Mouse (Mus musculus): ENCODE results near the gene Slc12a1. TPM values are rescaled to one million over a fixed set of nuclear protein-coding genes. Genes with fewer than 3 reads are reported as not detected.
"Not testable (repeated sequence)": the region's sequence is repeated elsewhere in the genome, so short reads cannot be mapped to it uniquely, and the experiment has no call there.

Gene Slc12a1
- under 1 TPM; 0.07 to 0.16 TPM for total RNA-seq (2021)
- long read RNA-seq, experiment 1, result 0 reads
- long read RNA-seq, experiment 2, result 0 reads

GRCm38 (mm10) chr2:125152388-125152787, at the start of gene Slc12a1:
Gene Slc12a1 (plus strand): TSS chr2:125152505.
- intact Hi-C loops (cut with DNase I), result no loop called here
- TF ChIP-seq CTCF (IDR thresholded peaks at IDR 0.05), result no peak
- no peak for DNase-seq (ENCODE audit: extremely low spot score in 1 of 2, low spot score in 2 of 2)
- H3K4me3 ChIP-seq, result no peak within 1 kb of the TSS
- H3K27ac ChIP-seq, result no peak within 1 kb of the TSS

- H3K27ac ChIP-seq; H3K4me3 ChIP-seq; DNase-seq (ENCODE audit: extremely low spot score in 1 of 2, low spot score in 2 of 2); intact Hi-C loops (cut with DNase I): not testable (repeated sequence)
Observed at GRCm38 (mm10) chr2:125104491-125104890, 47.8 kb upstream of the Slc12a1 start.

GRCm38 (mm10) chr2:125106536-125106935, 45.8 kb upstream of the Slc12a1 start:
- intact Hi-C loops (cut with DNase I); DNase-seq (ENCODE audit: extremely low spot score in 1 of 2, low spot score in 2 of 2); H3K27ac ChIP-seq; H3K4me3 ChIP-seq: not testable (repeated sequence)

- H3K4me3 ChIP-seq, result no peak overlapping the region
- TF ChIP-seq CTCF (IDR thresholded peaks at IDR 0.05), result no peak
- H3K27ac ChIP-seq, result peak overlapping the region; percentile 64
- intact Hi-C loops (cut with DNase I), result no loop called here
- no peak for DNase-seq (ENCODE audit: extremely low spot score in 1 of 2, low spot score in 2 of 2)
Observed at GRCm38 (mm10) chr2:125119381-125120110, 32.8 kb upstream of the Slc12a1 start.

GRCm38 (mm10) chr2:125122288-125122623, 30.0 kb upstream of the Slc12a1 start:
- Histone ChIP-seq H3K27ac (peak overlapping the region; percentile 75), H3K4me3 (peak overlapping the region; percentile 61)
- DNase-seq (ENCODE audit: extremely low spot score in 1 of 2, low spot score in 2 of 2), result no peak
- TF ChIP-seq CTCF (IDR thresholded peaks at IDR 0.05), result no peak
- intact Hi-C loops (cut with DNase I), result loop anchor here (2.0 kb wide), 1 partner anchor 15 kb away; the partner anchor contains the start of gene Ctxn2

GRCm38 (mm10) chr2:125122624-125123476, 29.5 kb upstream of the Slc12a1 start:
- TF ChIP-seq CTCF (IDR thresholded peaks at IDR 0.05), result no peak
- DNase-seq (ENCODE audit: extremely low spot score in 1 of 2, low spot score in 2 of 2), result peak; percentile 59 to 66
- H3K27ac ChIP-seq, result peak overlapping the region; percentile 75
- peak overlapping the region; percentile 61 for H3K4me3 ChIP-seq
- intact Hi-C loops (cut with DNase I), result loop anchor here (2.0 kb wide), 1 partner anchor 14 kb away; the partner anchor contains the start of gene Ctxn2

GRCm38 (mm10) chr2:125123477-125123852, 28.8 kb upstream of the Slc12a1 start, which contains the start of gene Myef2:
Gene Myef2 (minus strand): TSS chr2:125123661.
- peak within 1 kb of the TSS; percentile 75 for H3K27ac ChIP-seq
- TF ChIP-seq CTCF (IDR thresholded peaks at IDR 0.05), result no peak
- peak; percentile 83 to 84 for DNase-seq (ENCODE audit: extremely low spot score in 1 of 2, low spot score in 2 of 2)
- intact Hi-C loops (cut with DNase I), result loop anchor here (2.0 kb wide), 1 partner anchor 13 kb away; the partner anchor contains the start of gene Ctxn2
- H3K4me3 ChIP-seq, result peak within 1 kb of the TSS; percentile 61

GRCm38 (mm10) chr2:125125824-125126223, 26.5 kb upstream of the Slc12a1 start:
- H3K27ac ChIP-seq, result no peak overlapping the region
- intact Hi-C loops (cut with DNase I), result no loop called here
- H3K4me3 ChIP-seq, result no peak overlapping the region
- no peak for DNase-seq (ENCODE audit: extremely low spot score in 1 of 2, low spot score in 2 of 2)
- no peak for TF ChIP-seq CTCF (IDR thresholded peaks at IDR 0.05)

GRCm38 (mm10) chr2:125126792-125127191, 25.5 kb upstream of the Slc12a1 start:
- Histone ChIP-seq H3K27ac (no peak overlapping the region), H3K4me3 (no peak overlapping the region)
- TF ChIP-seq CTCF (IDR thresholded peaks at IDR 0.05), result no peak
- no peak for DNase-seq (ENCODE audit: extremely low spot score in 1 of 2, low spot score in 2 of 2)
- intact Hi-C loops (cut with DNase I), result no loop called here

- no peak for TF ChIP-seq CTCF (IDR thresholded peaks at IDR 0.05)
- intact Hi-C loops (cut with DNase I), result no loop called here
- no peak for DNase-seq (ENCODE audit: extremely low spot score in 1 of 2, low spot score in 2 of 2)
- Histone ChIP-seq H3K4me3 (no peak overlapping the region), H3K27ac (no peak overlapping the region)
Observed at GRCm38 (mm10) chr2:125134113-125134512, 18.2 kb upstream of the Slc12a1 start.

- peak within 1 kb of the TSS; percentile 50 for H3K4me3 ChIP-seq
- peak within 1 kb of the TSS; percentile 84 for H3K27ac ChIP-seq
- peak; percentile 43 to 50 for DNase-seq (ENCODE audit: extremely low spot score in 1 of 2, low spot score in 2 of 2)
- intact Hi-C loops (cut with DNase I), result loop anchor here (2.0 kb wide), 1 partner anchor 13 kb away; the partner anchor contains the start of gene Myef2
- no peak for TF ChIP-seq CTCF (IDR thresholded peaks at IDR 0.05)
Observed at GRCm38 (mm10) chr2:125135903-125136811, 16.1 kb upstream of the Slc12a1 start, which contains the start of gene Ctxn2. Gene Ctxn2 (plus strand): TSS chr2:125136692.

All from left cerebral cortex, adult 2 months (tissue).